Mouse (Mus musculus) spleen, adult 2 months (tissue): ENCODE data around the gene Impdh2.

Experiments
- CTCF ChIP-seq: fragments of 200-500 bp; IDR thresholded peaks from 2 replicates; pipeline ENCODE4 v1.5.1; 2011; ENCODE audit warnings: mild to moderate bottlenecking, inconsistent platforms; ENCODE audit not compliant: insufficient read depth, insufficient read length, insufficient replicate concordance; ENCODE audit errors: extremely low read depth
- POLR2A ChIP-seq: fragments of 200-500 bp; IDR thresholded peaks from 2 replicates; pipeline ENCODE4 v1.6.1; 2011; ENCODE audit warnings: low read depth, low read length, inconsistent platforms

- TF ChIP-seq CTCF (no peak), POLR2A (no peak)
Observed at GRCm38 (mm10) chr9:108599021-108599566, 39.0 kb downstream of the Impdh2 start.
